Mouse (Mus musculus): ENCODE data around the gene Gm11549. TPM values are rescaled to one million over a fixed set of nuclear protein-coding genes. Genes with fewer than 3 reads are reported as not detected.

Gene Gm11549
- total RNA-seq, 2 experiments from 2014 or later, result not detected

DNA sequence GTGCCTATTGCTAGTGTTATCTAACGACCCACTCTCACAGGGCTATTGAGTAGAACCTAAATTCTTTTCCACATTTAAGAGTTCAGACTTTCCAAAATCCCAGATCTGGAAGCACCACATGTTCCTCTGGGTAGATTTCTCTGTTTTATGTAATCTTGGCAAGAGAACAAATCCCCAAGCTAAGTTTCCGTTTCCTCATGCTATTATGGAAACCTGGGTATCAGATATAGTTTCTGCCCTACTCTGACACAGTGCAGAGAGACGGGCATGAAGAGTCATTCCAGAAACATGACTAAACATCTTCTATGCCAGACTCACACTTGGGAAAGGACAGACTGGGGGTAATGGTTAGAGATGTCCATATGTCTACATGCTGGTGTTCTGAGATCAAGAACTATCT lies 2.9 kb upstream of the Gm11549 start:
- intact Hi-C loops (cut with DNase I), result no loop called here
- DNase-seq (ENCODE audit: low spot score), result no peak

- intact Hi-C loops (cut with DNase I), result no loop called here
- no peak for DNase-seq (ENCODE audit: low spot score)
Observed at GRCm38 (mm10) chr3:36522137-36522536, 524 bp upstream of the Gm11549 start.

GRCm38 (mm10) chr3:36516196-36516595 lies 5.4 kb downstream of the Gm11549 start:
- no peak for DNase-seq (ENCODE audit: low spot score)
- intact Hi-C loops (cut with DNase I), result no loop called here

DNA sequence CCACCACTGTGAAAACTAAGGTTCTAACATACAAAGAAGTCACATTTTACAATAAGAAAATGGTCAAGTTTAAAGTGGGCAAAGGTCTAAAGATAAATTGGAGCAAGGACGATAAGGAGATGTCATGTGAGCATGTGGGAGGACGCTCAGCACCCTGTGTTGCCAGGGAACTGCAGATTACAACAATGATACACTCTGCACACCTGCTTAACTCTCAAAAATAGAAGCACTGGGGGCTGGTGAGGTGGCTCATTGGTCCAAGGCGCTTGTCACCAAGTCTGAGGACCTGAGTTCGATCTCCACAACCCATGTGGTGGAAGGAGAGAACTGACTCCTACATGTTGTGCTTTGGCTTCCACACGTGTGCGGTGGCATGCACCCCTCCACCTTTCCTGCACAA lies 10.1 kb downstream of the Gm11549 start:
- DNase-seq (ENCODE audit: low spot score), result no peak
- intact Hi-C loops (cut with DNase I), result no loop called here

DNA sequence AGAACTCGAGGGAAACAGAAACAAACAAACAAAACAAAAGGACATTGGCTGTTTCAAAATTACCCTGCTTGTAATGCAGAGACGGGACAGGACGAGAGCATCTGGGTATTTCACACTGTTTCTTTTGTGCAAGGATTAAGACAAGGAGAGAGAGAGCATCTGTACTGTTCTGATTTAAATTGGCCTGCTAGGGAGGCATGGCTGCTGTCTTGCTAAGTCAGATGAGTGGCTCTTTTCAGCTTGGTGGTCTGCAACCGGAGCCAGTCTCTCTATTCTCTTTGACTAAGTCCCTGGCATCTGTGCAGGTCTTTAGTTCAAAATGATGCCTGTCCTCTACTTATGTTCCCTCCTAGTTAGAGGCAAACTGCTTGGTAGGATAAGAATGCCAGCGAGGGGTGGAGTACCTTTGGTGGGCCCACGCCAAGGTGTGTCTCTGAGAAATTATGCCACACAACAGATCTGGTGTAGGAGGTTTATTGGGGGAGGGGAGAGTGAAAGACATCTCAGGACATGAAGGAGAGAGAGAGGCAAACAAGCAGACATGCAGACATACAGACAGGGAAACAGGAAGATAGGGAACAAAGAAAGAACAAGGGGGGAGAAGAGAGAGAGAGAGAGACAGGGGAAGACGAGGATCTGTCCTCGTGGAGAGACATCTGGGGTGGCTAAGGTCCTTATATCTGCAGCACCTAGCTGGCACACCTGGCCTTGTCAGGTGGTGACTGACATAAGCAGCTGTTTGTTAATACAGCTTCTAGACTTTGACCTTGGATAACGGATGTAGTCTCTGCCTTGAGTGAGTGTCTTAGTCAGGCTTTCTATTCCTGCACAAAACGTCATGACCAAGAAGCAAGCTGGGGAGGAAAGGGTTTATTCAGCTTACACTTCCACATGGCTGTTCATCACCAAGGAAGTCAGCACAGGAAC lies 15.5 kb downstream of the Gm11549 start:
- intact Hi-C loops (cut with DNase I), result no loop called here

GRCm38 (mm10) chr3:36505306-36505705 lies 16.3 kb downstream of the Gm11549 start:
- no peak for DNase-seq (ENCODE audit: low spot score)
- intact Hi-C loops (cut with DNase I), result no loop called here

More for the DNA sequence above, 15.5 kb downstream of the Gm11549 start:
- no peak for DNase-seq (ENCODE audit: low spot score)

- intact Hi-C loops (cut with DNase I), result no loop called here
- no peak for DNase-seq (ENCODE audit: low spot score)
Observed at GRCm38 (mm10) chr3:36501546-36501945, 20.1 kb downstream of the Gm11549 start.

- no peak for DNase-seq (ENCODE audit: low spot score)
- intact Hi-C loops (cut with DNase I), result no loop called here
Observed at GRCm38 (mm10) chr3:36500976-36501375, 20.6 kb downstream of the Gm11549 start.

DNA sequence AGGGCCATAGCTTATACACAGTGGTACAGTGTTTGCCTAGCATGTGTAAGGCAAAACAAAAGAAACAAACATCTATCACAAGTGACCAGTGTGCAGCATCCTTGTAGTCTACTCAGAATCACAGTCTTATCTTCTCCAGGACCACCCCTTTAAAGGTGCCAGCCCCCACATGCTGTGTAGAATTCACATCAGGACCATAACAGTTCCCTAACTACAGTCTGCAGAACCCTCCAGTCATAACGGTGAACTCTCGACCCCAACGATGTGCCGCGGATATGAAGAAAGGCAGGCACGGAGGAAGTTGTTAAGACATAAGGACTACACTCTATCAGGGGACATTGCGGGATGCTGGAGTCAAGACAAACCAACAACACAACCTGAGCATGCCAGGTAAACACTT lies 22.2 kb downstream of the Gm11549 start:
- intact Hi-C loops (cut with DNase I), result no loop called here
- no peak for DNase-seq (ENCODE audit: low spot score)

DNA sequence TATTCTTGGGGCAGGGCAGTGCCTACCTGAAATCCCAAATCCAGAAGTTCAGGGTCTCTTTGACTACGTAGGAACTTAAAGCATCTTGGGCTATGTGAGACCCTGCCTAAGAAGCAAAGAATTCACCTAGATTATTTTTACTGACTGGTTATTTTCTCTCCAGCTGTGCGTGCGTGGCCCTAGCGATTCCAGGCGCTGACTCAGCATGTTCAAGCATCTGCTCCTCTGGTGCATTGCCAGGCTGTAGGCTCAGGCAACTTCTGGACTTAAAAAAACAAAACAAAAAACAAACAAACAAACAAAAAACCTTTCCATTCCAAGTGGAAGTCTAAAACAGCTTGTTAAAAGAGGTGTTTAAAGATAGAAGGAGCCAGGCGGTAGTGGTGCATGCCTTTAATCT lies 23.4 kb downstream of the Gm11549 start:
- no peak for DNase-seq (ENCODE audit: low spot score)
- intact Hi-C loops (cut with DNase I), result no loop called here

DNA sequence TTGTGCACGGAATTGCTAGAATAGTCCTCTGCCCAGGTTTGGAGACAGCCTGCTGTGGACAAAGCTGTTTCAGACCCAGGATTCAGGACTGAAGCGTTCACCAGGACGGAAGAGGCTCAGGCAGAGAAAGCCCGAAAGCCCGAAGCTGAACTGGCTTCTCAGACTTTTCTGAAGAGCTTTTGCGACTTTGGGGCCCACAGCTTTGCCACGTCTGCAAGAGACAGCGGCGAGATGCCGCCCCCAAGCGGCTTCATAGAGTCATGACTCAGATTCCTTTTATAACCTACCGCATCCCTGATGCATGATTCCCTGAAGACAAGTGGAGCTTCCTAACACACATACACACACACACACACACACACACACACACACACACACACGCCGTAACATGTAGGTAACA lies 24.9 kb downstream of the Gm11549 start:
- peak; percentile 36 for DNase-seq (ENCODE audit: low spot score)
- intact Hi-C loops (cut with DNase I), result loop anchor here (1.0 to 2.0 kb wide), 2 partner anchors 286 to 316 kb away; no protein-coding TSS in a partner anchor

DNA sequence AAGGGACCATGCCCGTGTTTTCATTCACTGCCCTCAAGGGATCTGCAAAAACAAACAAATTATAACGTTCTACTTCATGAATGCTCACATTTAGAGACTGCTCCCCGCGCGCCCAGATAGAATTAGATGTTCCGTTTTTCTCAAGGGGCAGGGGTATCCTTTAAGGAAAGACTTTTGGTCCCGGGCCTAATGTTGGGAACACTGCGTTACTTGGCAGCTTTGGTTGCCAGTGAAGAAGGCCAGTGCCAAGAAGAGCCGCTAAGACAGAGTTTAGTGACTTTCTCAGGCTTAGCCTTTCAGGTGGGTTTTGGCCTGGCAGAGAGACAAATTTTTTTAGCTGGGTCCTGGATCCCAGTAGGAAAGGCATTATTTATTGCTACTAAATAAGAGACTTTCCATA lies 25.3 kb downstream of the Gm11549 start:
- no peak for DNase-seq (ENCODE audit: low spot score)
- intact Hi-C loops (cut with DNase I), result loop anchor here (2.0 kb wide), 1 partner anchor 315 kb away; no protein-coding TSS in a partner anchor

- DNase-seq (ENCODE audit: low spot score), result peak; percentile 64
- intact Hi-C loops (cut with DNase I), result loop anchor here (1.0 kb wide), 1 partner anchor 53 kb away; no protein-coding TSS in a partner anchor
Observed at GRCm38 (mm10) chr3:36495436-36495835, 26.2 kb downstream of the Gm11549 start.

DNA sequence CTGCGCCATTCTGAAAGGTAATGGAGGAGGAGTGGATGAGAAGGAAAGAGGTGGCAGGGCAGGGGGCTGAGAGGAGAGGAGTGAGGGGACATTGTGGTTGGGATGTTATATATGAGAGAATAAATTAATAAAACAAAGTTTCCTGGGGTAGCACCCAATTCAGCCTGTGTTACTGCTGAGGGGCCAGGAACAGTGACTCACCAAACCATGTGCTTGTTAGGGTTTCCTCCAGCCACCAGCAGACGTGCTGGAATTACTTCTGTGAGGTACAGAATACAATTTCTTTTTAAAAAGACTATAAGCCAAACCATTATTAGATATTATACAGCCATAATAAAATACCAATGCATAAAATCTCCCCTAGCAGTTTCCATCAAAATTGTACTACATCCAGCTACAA lies 27.0 kb downstream of the Gm11549 start:
- intact Hi-C loops (cut with DNase I), result loop anchor here (1.0 kb wide), 1 partner anchor 52 kb away; no protein-coding TSS in a partner anchor
- DNase-seq (ENCODE audit: low spot score), result no peak

GRCm38 (mm10) chr3:36493641-36494283 lies 27.9 kb downstream of the Gm11549 start:
- intact Hi-C loops (cut with DNase I), result no loop called here
- DNase-seq (ENCODE audit: low spot score), result no peak

DNA sequence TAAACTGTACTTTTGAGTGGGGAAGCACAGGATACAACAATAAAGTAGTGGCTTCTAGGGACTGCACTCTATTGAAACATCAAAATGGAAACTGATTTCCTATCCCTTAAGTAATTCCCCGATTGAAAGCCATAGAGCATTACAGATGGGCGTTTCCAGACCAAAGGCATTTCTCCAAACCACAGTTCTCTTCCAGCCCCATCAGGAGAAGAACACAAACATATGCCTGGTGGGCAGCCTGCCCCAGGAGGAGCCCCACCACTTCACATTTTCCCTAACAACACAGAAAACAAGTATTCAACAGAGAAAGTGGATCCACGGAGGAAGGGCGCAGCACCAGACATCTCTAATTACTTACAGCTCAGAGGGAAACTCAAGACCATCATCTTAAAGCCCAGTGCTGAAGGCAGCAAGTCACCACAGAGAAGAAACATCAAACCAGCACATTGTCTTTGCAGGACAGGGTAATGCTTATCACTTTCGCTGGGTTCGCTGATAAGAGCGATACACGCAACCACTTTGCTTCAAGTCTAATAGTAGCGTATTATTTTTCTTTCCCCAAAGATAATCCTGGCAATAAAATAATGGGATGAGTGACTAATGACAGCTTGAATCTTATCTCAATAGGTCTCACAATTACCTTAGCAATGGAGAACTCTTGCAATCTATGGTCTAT lies 28.8 kb downstream of the Gm11549 start:
- intact Hi-C loops (cut with DNase I), result no loop called here
- no peak for DNase-seq (ENCODE audit: low spot score)

GRCm38 (mm10) chr3:36491535-36491934 lies 30.1 kb downstream of the Gm11549 start:
- intact Hi-C loops (cut with DNase I), result no loop called here
- DNase-seq (ENCODE audit: low spot score), result no peak

DNA sequence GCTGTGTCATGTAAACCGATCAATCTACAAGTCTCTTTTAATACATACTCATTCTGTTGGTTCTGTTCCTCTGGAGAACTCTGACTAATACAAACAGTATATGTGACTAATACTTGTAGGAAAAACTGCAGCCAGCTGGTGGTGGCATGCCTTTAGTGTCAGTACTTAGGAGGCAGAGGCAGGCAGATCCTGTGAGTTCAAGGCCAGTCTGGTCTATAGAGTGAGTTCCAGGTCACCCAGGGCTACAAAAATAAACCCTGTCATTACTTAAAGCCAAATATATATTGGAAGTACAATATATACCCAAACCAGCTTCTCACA lies 32.1 kb downstream of the Gm11549 start:
- no peak for DNase-seq (ENCODE audit: low spot score)
- intact Hi-C loops (cut with DNase I), result no loop called here

GRCm38 (mm10) chr3:36488899-36489589 lies 32.6 kb downstream of the Gm11549 start:
- intact Hi-C loops (cut with DNase I), result no loop called here

GRCm38 (mm10) chr3:36488367-36488766 lies 33.2 kb downstream of the Gm11549 start:
- intact Hi-C loops (cut with DNase I), result no loop called here
- DNase-seq (ENCODE audit: low spot score), result no peak

More at GRCm38 (mm10) chr3:36488899-36489589, 32.6 kb downstream of the Gm11549 start:
- no peak for DNase-seq (ENCODE audit: low spot score)

All from heart, postnatal 25 days (tissue).